In the genomic region with DNA sequence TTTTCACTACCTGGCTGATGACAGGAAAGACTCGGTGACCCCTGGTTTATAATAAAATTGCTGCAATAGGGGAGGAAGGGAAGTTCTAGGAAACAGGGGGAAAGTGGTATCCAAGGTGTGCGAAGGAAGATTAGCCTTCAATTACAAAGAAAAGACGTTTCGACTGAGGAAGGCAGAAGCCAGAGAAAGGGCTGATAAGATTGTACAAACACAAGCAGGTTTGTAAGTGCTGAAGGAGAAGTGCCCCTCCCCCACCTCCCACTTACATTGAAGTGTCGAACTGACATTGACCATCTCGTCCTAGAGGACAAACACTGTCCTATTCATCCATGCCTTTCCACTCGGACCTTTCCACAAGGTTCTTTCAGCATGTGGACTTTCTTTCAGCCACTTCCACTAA, we compare ENCODE assay signal across 26 mouse cellular contexts.
A peak's percentile ranks its signal among the peaks of the same experiment; 100 is the strongest.
DNase-seq lines count a peak whose midpoint lies in the region; ATAC-seq lines count a peak whose summit lies in the region.
"Had no signal": no experiment of that assay in that cellular context is flagged by ENCODE, and none has a peak within 500 bp of the region (broad histone marks: within the 10 kb centered on the region; RNA-seq: fewer than 3 reads in every experiment).

No protein-coding gene starts in this region.

- ATAC-seq in liver, embryonic 11.5 days (replicated peaks; ENCODE audit: low FRiP score), result peak; percentile 76
- ATAC-seq in cerebellum, adult (ENCODE audit: insufficient number of reproducible peaks, low FRiP score, low TSS enrichment), result no peak
- ATAC-seq: forebrain, embryonic 14.5 days; forebrain, postnatal 0 days; intestine, postnatal 0 days had no signal

- no peaks in the 10 kb centered on the region for H3K36me3 ChIP-seq in heart, embryonic 10.5 days
- H3K36me3 ChIP-seq in liver, embryonic 11.5 days (ENCODE audit: control insufficient read depth, insufficient read depth, low read length), result no peaks in the 10 kb centered on the region
- H3K36me3 ChIP-seq: embryonic facial prominence, embryonic 12.5 days; embryonic facial prominence, embryonic 15.5 days; G1E; heart, embryonic 12.5 days; heart, embryonic 15.5 days; hindbrain, embryonic 12.5 days; hindbrain, embryonic 15.5 days had no signal

- peaks cover 11% of the 10 kb centered on the region for H3K4me1 ChIP-seq in heart, embryonic 10.5 days
- peaks cover 14% of the 10 kb centered on the region for H3K4me1 ChIP-seq in liver, embryonic 11.5 days (replicated peaks; ENCODE audit: control insufficient read depth, insufficient read depth, low read length)
- H3K4me1 ChIP-seq: embryonic facial prominence, embryonic 15.5 days; heart, embryonic 15.5 days had no signal

- no peak for DNase-seq in heart, embryonic 10.5 days (ENCODE audit: low spot score)
- no peak for DNase-seq in heart, adult 18-20 months
- peak; percentile 20 for DNase-seq in ES-CJ7 (ENCODE audit: low read depth, low spot score)
- DNase-seq in liver, embryonic 11.5 days (ENCODE audit: low spot score), result no peak
- no peak for DNase-seq in gastrocnemius, adult 18-20 months (ENCODE audit: low spot score)
- DNase-seq: adrenal gland, adult 8-10 months; adrenal gland, postnatal 25 days; cerebellum, adult 11 months; cerebellum, adult 2 months; cerebellum, adult 9-11 months; cerebellum, postnatal 25 days; forebrain, postnatal 0 days; gastrocnemius, postnatal 25 days; heart, adult 2 months; heart, postnatal 10 days; heart, postnatal 4 days had no signal

- H3K27ac ChIP-seq in heart, embryonic 10.5 days, result peak overlapping the region; percentile 56; the same call in 1 of the 2 replicates
- H3K27ac ChIP-seq in liver, embryonic 11.5 days (ENCODE audit: low read depth, low read length), result no peak overlapping the region
- H3K27ac ChIP-seq: embryonic facial prominence, embryonic 12.5 days; embryonic facial prominence, embryonic 15.5 days; heart, adult 2 months; heart, embryonic 15.5 days; hindbrain, embryonic 15.5 days had no signal

- no peak overlapping the region for H3K9ac ChIP-seq in liver, embryonic 11.5 days (ENCODE audit: low read depth, low read length)
- H3K9ac ChIP-seq: embryonic facial prominence, embryonic 12.5 days; embryonic facial prominence, embryonic 15.5 days; forebrain, postnatal 0 days; heart, embryonic 12.5 days; heart, embryonic 15.5 days; hindbrain, embryonic 12.5 days; hindbrain, embryonic 15.5 days had no signal

- peaks cover 12% of the 10 kb centered on the region; the same call in 1 of the 2 replicates for H3K27me3 ChIP-seq in heart, embryonic 10.5 days (ENCODE audit: insufficient read depth, poor library complexity, severe bottlenecking)
- H3K27me3 ChIP-seq in liver, embryonic 11.5 days (replicated peaks; ENCODE audit: control insufficient read depth, insufficient read depth, low read length), result no peaks in the 10 kb centered on the region
- H3K27me3 ChIP-seq: embryonic facial prominence, embryonic 12.5 days; embryonic facial prominence, embryonic 15.5 days; heart, embryonic 12.5 days; hindbrain, embryonic 12.5 days; hindbrain, embryonic 15.5 days had no signal

- 0 out of 2 replicates have a peak overlapping the region, but pooled peaks have one; percentile 12 for H3K4me3 ChIP-seq in heart, embryonic 10.5 days
- no peak overlapping the region for H3K4me3 ChIP-seq in liver, embryonic 11.5 days (ENCODE audit: low read depth, low read length)
- H3K4me3 ChIP-seq: embryonic facial prominence, embryonic 12.5 days; embryonic facial prominence, embryonic 15.5 days; heart, adult 2 months; heart, embryonic 12.5 days; heart, embryonic 15.5 days; hindbrain, embryonic 12.5 days; hindbrain, embryonic 15.5 days had no signal

- peak overlapping the region; percentile 12 for H3K4me2 ChIP-seq in liver, embryonic 11.5 days
- H3K4me2 ChIP-seq: embryonic facial prominence, embryonic 12.5 days; embryonic facial prominence, embryonic 15.5 days; heart, embryonic 12.5 days; heart, embryonic 15.5 days; hindbrain, embryonic 12.5 days; hindbrain, embryonic 15.5 days had no signal

- 15% methylated on average over 7 of the region's 7 CpGs for WGBS in heart, embryonic 10.5 days
- WGBS in liver, embryonic 11.5 days, result 19% methylated on average over 7 of the region's 7 CpGs

- H3K9me3 ChIP-seq in heart, embryonic 10.5 days, result no peaks in the 10 kb centered on the region
- H3K9me3 ChIP-seq in liver, embryonic 11.5 days (ENCODE audit: control insufficient read depth, low read length), result no peaks in the 10 kb centered on the region
- H3K9me3 ChIP-seq: embryonic facial prominence, embryonic 12.5 days; embryonic facial prominence, embryonic 15.5 days; heart, embryonic 12.5 days; heart, embryonic 15.5 days; hindbrain, embryonic 12.5 days; hindbrain, embryonic 15.5 days had no signal
